Mouse (Mus musculus) lung, postnatal 0 days (tissue): Measurements from ENCODE around the gene Evi5l.

Experiments
- CTCF ChIP-seq: IDR thresholded peaks from 2 replicates; pipeline ENCODE4 v1.5.1; 2016; ENCODE audit warnings: antibody characterized with exemption, mild to moderate bottlenecking
- EP300 ChIP-seq: IDR thresholded peaks from 2 replicates; pipeline ENCODE4 v1.6.1; 2016; ENCODE audit warnings: antibody characterized with exemption, mild to moderate bottlenecking, control low read depth

- TF ChIP-seq CTCF (no peak), EP300 (no peak)
Observed at GRCm38 (mm10) chr8:4213210-4214005, 47.0 kb downstream of the Evi5l start.
